Mouse (Mus musculus) adrenal gland, adult 2 months (tissue): ENCODE data around the gene Tacc2. TPM values are rescaled to one million over a fixed set of nuclear protein-coding genes. Genes with fewer than 3 reads are reported as not detected.
A peak's percentile ranks its signal among the peaks of the same experiment; 100 is the strongest.

Source experiments
- DNase-seq: peaks from one replicate; pipeline ENCODE4 v3.0.0; 2021
- polyA plus RNA-seq: library from polyadenylated mRNA; depleted of rRNA; stranded (reverse); fragments of >200 nt; gene quantifications from 2 replicates; pipeline ENCODE4 v1.2.3, GENCODE M21; 2012
- total RNA-seq, 2 experiments: library from RNA; stranded (reverse); gene quantifications; 2 replicates each; pipeline ENCODE4 v1.2.3; 2021

Tacc2 gene
- total and polyA plus RNA-seq, 3 experiments, result 36.2 to 44.4 (median 43.0) TPM

DNA sequence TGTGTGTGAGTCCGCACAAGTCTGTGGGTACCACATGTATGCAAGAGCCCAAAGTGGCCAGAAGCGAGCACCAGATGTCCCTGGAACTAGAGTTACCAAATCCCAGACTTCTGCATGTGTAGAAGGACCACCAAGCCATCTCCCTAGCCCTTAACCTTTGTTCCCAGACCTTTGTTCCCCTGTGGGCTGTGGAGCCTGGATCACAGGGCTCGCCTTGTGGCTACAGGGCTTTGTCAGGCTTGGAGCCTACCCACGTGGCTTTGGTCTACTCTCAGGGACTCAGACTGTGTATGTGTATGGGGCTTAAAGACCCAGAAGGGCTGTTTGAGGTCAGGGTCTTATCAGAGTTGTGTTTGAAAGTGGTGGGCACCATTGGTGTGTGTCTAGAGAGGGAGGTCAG, 111.4 kb downstream of the Tacc2 start:
- no peak for DNase-seq

DNA sequence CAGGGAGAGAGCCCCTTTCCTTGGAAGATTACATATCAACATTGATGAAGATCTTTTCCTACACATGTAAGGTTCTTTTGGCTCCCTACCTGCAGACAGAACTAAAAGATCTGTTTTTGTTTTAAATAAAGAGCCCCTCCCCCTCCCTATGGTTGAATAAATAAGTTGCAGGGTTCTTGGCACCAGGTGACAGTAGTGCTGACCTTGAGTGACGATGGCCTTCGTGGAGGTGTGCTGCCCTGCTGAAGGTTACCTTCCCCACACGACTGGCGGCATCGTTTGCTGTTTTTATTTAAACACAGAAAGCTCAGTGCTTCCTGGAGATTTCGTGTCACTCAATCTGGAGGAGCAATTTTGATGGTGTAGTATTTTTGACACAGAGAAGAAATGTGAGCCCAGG, 113.6 kb downstream of the Tacc2 start:
- no peak for DNase-seq

GRCm38 (mm10) chr7:130691931-130692330, 114.7 kb downstream of the Tacc2 start:
- DNase-seq, result no peak

DNA sequence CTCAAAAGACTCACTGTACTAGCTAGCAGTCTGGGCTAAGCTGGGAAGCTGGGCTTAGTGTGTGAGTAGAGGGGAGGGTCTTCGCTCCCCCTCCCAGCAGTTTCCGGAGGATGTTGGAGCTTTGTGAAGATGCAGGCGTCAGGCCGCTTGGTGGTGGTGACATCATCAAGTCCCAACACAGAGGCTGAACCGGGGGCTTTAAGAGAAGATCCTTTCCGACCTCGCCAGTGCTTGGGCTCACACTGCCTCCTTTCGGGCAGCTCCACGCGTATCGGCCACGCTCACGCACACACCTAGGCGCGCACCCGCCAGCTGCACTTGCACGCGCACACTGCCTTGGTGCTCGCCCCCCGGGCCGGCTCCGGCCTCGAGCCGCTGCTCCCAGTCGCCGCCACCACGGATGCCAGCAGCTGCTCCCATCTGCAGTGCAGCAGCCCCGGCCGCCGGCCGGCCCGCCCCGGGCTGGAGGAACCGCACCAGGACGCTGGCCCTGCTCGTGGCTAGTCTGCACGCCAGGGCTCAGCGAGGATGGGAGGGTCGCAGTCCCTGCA, 115.2 kb downstream of the Tacc2 start:
- DNase-seq, result peak; percentile 61

DNA sequence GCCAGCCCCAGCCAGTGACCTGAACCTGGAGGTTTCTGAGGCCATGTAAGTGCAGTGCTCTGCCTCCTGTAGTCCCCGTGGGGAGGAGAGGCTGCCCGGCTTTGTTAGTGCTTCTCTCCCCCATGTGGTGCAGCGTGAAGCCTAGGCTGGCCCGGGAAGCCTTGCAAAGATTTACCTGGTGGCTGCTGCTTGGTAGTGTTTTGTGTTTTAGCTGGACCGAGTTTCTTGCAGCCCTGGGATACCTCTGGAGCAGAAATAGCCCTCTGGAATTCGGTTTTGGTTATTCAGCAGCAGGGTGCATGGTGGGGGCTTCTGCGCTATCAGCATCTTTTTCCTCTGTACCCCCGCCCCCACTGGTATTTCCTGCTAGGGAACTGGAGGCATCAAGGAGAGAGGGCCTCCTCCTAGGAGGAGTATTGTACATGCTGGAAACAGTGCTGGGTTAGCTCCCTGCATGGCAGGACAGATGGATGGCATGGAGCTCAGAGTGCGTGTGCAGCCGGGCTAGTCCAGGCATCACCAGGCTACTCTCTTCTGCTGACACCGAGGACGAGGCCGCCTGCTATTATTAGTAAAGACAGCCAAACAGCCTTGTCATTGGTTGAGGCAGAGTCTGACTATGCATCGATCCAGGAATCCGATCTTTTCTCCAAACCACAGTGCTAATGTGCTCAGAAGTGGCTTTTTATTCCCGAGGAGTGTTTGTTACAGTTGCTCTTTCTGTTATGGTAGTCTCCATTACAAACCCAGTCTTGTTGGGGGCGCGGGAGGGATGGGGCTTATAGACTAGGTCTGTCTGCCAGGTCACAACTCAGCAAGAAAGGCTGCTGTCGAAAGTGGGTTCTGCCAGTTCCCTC, 115.9 kb downstream of the Tacc2 start:
- no peak for DNase-seq

GRCm38 (mm10) chr7:130693800-130694193, 116.6 kb downstream of the Tacc2 start:
- no peak for DNase-seq

DNA sequence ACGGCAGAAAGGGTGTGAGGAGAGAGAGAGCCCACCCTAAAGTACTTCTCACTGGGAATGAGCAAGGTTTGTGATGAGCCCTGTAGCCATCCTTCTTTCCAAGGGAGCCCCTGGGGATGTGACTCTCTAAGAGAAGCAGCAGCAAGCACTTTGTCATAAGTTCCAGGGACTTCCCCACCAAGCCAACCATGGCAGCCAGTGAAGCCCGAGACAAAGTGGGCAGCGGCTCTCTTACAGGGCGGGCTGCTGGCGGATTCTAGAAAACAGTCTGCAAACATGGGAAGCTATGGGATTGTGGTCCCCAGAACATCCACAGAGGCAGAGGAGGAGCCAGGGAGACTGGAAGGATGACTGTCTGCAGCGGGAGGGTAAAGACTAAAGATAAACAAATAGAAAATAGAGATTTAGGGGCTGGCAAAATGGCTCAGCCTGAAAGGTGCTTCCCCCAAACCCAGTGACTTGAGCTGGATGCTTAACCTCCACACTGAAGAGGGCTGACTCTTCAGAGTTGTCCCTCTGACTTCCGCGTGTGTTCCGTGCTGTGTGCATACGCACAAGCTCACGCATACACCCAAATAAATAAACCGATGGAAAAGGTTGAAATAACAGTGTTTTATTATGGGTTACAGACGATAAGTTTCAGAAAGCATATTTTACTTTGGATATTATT, 118.6 kb downstream of the Tacc2 start:
- no peak for DNase-seq

GRCm38 (mm10) chr7:130696347-130697234, 119.4 kb downstream of the Tacc2 start:
- no peak for DNase-seq

DNA sequence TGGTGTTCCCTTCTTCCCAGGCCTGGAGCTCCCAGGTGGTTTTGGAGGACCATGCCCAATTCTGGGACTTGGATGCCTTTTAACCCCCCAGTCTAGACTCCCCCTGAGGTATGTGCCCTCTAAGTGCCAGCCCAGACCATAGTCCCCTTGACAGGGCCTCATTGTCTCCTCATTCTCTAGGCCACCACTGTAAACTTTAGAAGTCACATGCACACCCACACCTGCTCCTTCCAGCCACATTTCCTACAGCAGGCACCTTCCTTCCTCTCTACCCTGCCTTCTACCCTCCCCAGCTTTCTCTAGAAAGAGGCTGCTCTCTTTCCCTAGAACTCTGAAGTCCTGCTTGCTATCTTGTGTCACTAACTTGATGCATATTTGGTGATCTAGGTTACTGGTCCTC, 121.2 kb downstream of the Tacc2 start:
- no peak for DNase-seq

GRCm38 (mm10) chr7:130701336-130701735, 124.1 kb downstream of the Tacc2 start:
- DNase-seq, result no peak

- no peak for DNase-seq
These were observed 128.0 kb downstream of the Tacc2 start for GRCm38 (mm10) chr7:130705230-130705629.

- DNase-seq, result no peak
These were observed 131.7 kb downstream of the Tacc2 start for GRCm38 (mm10) chr7:130708940-130709339.

DNA sequence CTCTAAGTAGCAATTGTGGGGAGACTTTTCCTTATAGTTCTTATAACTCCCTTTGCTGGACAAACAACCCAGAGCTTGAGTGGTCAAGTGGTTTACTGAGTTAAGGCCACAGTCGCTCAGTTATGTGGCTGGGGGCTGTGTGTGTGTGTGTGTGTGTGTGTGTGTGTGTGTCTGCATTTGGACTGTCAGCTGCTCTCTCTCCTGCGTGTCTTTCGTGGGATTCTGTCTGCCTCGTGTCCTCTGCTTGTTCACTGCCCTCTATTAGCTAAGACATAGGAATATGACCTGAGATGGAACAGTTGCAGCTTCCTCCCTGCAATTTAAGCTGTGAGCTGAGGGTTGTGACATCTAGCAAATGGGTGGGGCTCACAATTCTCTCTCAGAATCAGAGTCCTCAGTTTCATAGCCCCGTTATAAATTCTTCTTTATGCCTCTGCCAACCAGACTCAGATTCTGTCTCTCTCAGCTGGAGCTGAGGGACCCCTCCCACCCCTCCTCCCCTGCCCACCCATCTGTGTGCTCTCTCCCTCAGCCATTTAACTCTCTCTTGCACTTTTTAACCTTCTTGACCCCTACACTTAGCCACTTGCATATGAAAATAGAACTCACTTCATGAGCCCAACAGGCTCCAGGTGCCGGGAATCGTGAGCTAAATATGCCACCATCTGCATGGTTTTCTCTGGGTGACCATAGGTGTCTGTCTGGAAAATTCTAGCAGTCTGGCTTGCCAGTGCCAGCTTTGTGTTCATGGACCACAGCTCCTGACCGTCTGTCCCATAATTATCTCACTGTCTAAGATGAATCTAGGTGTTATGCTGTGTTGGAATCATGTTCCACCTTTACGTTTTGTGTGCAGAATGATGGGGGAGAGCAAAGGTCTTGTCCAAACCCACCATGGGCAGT, 132.4 kb downstream of the Tacc2 start:
- no peak for DNase-seq

- no peak for DNase-seq
These were observed 134.6 kb downstream of the Tacc2 start for GRCm38 (mm10) chr7:130711851-130712250.

GRCm38 (mm10) chr7:130713319-130713718, 136.1 kb downstream of the Tacc2 start:
- DNase-seq, result no peak

DNA sequence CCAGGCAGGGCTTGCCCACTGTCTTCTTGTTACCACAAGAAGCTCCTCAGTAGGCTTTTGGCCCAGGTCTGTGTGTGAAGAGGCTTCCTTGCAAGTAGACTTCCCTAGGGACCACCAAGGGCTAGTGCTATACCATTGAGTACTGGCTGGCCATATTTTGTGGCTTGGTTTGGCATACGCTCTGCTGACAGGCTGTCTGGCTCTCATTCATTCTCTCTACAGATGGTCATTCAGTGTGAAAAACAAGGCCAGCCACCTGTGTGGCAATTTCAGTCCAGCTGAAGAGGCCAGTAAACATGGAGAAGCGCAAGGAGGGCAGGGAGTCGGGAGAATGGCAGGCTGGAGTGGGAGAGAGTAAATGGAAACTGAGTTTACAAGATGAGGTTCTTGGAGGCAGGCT, 138.2 kb downstream of the Tacc2 start:
- DNase-seq, result no peak

DNA sequence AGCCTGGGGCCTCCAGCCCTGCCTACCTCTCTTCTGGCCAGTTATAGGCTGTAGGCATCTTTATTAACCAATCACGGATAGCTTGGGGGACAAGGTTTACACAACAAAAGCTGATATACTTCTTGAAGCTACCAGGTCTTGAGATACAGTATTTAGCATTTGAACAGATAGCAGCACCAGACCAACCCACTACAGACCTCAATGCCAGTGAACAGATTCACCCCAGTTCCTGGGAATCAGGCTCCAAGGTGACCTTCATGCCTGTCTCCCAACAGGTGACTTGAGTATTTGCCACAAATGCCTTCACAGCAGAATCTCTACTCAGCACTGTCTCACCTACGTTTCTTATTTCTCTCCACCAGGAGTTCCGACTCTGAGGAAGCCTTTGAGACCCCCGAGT, 139.1 kb downstream of the Tacc2 start:
- DNase-seq, result no peak

- DNase-seq, result no peak
These were observed 139.8 kb downstream of the Tacc2 start for GRCm38 (mm10) chr7:130716989-130717388.

DNA sequence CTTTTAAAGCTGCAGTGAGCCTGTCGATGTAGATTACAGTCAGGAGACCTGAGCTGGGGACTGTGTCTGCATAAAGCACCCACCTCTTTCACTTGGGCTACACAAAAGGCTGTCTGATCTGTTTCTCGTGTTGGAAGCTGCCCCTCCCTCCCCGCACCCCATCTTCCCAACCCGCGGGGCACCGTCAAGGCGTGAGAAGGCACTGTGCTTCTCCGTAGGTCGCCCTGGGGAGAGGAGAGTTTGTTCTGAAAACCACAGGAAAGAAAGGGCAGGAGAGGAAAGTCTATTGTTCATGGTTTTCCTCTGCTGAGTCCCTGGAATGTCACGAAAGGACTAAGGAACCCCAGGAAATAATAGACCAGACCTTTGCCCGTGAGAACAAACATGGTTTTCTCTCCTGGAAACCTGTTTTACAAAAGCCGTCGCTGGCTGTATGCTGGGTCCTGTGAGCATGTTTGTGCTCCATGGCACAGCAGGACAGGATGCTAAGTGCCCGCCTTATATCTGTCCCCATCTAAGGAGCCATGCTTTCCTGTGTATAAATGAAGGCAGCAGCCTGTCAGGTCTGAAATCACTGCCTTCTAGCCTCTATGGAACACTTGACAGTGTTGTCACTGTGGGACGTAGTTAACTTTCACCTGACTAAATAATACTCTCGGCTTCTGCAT, 142.8 kb downstream of the Tacc2 start:
- no peak for DNase-seq

DNA sequence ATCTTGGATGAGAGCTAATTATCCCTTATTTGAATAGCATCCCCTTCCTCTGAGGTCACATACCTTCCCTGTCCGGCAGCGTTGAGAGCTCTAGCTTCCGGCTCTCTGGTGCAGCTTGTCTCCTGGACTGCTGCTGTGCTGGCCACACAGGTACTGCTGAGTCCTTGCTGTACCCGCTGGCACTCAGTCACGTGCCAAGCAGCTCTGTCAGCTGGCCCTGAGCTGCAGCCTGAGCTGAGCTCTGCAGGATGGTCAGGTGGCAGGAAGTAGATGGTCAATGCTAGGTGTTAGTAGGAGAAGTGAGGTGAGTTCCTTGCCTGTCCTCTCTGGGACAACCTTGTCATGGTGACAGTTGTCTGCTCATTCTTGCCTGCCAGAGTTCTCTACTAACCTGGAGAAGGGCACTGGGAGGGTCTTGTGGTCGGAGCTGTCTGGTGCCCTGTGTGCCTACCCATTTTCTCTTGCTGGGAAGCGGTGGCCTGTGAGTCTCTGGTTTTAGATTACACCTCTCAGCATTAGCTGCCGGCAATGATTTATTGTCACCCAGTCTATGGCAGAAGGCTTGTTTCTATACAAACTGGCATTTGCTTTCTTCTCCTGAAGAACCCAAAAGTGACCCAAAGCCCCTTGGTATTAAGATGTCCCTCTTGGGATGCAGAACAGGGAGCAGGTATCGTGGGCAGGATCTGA, 143.6 kb downstream of the Tacc2 start:
- DNase-seq, result no peak
